Mouse (Mus musculus) forebrain, embryonic 11.5 days (tissue): ENCODE results near the gene Tmco3. TPM values are rescaled to one million over a fixed set of nuclear protein-coding genes. Genes with fewer than 3 reads are reported as not detected.

Source experiments
- ATAC-seq: fragments of 200-750 bp; cut with Nextera tagmentation; replicated peaks from 2 replicates; pipeline ENCODE4 v1.8.0; 2017; ENCODE audit warnings: moderate TSS enrichment; ENCODE audit not compliant: low FRiP score
- DNase-seq: peaks from one replicate; pipeline ENCODE4 v3.0.0-alpha.2; 2017; ENCODE audit warnings: low spot score
- H3K27ac ChIP-seq: fragments of 300-500 bp; sonication (generic); 2 replicates; pipeline ENCODE4 v1.5.1; 2014; ENCODE audit warnings: low read depth, low read length
- H3K27me3 ChIP-seq: fragments of 300-500 bp; sonication (generic); 2 replicates; pipeline ENCODE4 v1.6.1; 2014; ENCODE audit warnings: mild to moderate bottlenecking, low read length, mixed read lengths; ENCODE audit not compliant: control insufficient read depth, insufficient read depth
- H3K36me3 ChIP-seq: fragments of 300-500 bp; sonication (generic); 2 replicates; pipeline ENCODE4 v1.6.1; 2014; ENCODE audit warnings: mild to moderate bottlenecking, low read length, moderate library complexity, mixed read lengths; ENCODE audit not compliant: control insufficient read depth, insufficient read depth
- H3K4me1 ChIP-seq: fragments of 300-500 bp; sonication (generic); replicated peaks from 2 replicates; pipeline ENCODE4 v1.6.1; 2014; ENCODE audit warnings: low read length, mixed read lengths; ENCODE audit not compliant: control insufficient read depth, insufficient read depth
- H3K4me2 ChIP-seq: fragments of 300-500 bp; sonication (generic); 2 replicates; pipeline ENCODE4 v1.6.1; 2014; ENCODE audit warnings: low read depth, mild to moderate bottlenecking, low read length, moderate library complexity, mixed read lengths; ENCODE audit not compliant: severe bottlenecking
- H3K4me3 ChIP-seq: fragments of 300-500 bp; sonication (generic); 2 replicates; pipeline ENCODE4 v1.5.1; 2014; ENCODE audit warnings: low read depth, low read length
- H3K9ac ChIP-seq: fragments of 300-500 bp; sonication (generic); 2 replicates; pipeline ENCODE4 v1.6.1; 2014; ENCODE audit warnings: low read length
- H3K9me3 ChIP-seq: fragments of 300-500 bp; sonication (generic); 2 replicates; pipeline ENCODE4 v1.6.1; 2016; ENCODE audit warnings: low read length, mixed read lengths; ENCODE audit not compliant: control insufficient read depth
- WGBS: fragments of 180-500 bp; shearing (Covaris S2); extraction: QIAGEN DNeasy Blood & Tissue Kit; methylation state at CpG from one replicate; pipeline ENCODE4 v1.1.7; 2014; 5-methylcytosine and 5-hydroxymethylcytosine counted together
- polyA plus RNA-seq: library from polyadenylated mRNA; unstranded; fragments of >200 nt; fragmentation: Nextera tagmentation; extraction: Ambion mirVana; gene quantifications from 2 replicates; pipeline ENCODE4 v1.2.1, GENCODE M21; 2014

The Tmco3 gene
- polyA plus RNA-seq, 1 experiment from 2014 or later = 40.0 TPM

DNA sequence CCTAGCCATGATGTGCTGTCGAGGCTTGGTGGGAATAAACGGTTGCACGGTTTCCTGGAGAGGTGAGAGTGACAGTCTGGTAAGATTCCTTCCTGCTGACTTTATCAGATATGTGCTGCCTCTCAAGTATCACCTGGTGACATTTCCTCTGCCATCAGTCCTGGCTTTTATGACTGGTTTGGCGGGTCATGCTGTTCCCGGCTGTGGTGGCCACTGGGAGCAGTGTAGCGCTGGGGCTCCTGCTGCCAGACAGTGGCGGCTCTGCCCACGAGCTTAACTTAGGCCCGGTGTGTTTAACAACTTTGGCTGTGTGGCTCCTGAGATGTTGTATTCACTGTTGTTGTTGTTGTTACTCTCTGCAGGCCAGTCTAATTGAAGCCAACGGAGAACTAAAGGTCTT is 68.7 kb downstream of the Tmco3 start:
- Histone ChIP-seq H3K4me2 (no peak overlapping the region), H3K9ac (no peak overlapping the region), H3K4me3 (no peak overlapping the region), H3K27ac (no peak overlapping the region), H3K4me1 (no peaks in the 10 kb centered on the region), H3K9me3 (no peaks in the 10 kb centered on the region; the same call in 1 of the 2 replicates), H3K36me3 (peaks cover 44% of the 10 kb centered on the region), H3K27me3 (no peaks in the 10 kb centered on the region)
- DNase-seq (no peak), ATAC-seq (no peak)
- 88% methylated on average over 10 of the region's 10 CpGs for WGBS

DNA sequence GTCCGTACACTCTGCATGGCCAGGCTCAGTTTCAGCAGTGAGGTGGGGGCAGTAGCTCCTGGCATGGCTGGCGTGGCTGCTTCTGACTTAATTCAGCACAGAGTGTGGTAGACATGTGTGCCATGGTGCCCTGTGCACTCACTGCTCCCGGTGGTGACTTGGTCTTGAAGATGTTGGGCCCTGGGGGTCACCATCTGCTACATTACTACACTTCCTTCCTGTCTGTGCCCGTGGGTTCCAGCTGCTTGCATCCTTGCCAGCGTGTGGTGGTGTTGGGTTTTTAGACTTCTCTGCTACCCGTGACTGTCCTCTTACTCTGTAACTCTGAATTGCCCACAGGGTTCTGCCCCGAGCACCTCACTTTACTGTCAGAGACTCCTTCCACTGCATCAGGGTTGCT is 72.2 kb downstream of the Tmco3 start:
- H3K9me3 ChIP-seq = no peaks in the 10 kb centered on the region; the same call in 1 of the 2 replicates
- H3K36me3 ChIP-seq = peaks cover 54% of the 10 kb centered on the region
- no peak overlapping the region for H3K4me2 ChIP-seq
- H3K27ac ChIP-seq = no peak overlapping the region
- ATAC-seq = no peak
- no peaks in the 10 kb centered on the region for H3K27me3 ChIP-seq
- no peak overlapping the region for H3K4me3 ChIP-seq
- H3K4me1 ChIP-seq = no peaks in the 10 kb centered on the region
- no peak for DNase-seq
- no peak overlapping the region for H3K9ac ChIP-seq
- 94% methylated on average over 7 of the region's 7 CpGs for WGBS

DNA sequence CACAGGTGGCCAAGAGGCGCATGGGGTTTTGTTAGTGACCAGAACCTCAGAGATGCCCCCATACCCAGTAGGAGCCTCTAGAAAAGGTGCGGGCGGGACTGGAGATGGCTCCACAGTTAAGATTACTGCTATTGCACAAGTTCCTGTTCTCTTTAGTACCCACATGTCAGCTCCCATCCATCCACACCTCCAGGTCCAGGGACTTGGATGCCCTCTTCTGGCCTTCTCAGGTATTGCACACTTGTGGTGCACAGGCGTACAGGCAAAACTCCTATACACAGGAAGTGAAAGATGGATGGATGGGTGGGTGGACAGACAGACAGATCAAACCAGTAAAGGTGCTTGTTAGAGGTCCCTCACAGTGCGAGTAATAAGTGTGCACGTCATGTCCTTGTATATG is 73.9 kb downstream of the Tmco3 start:
- WGBS = 96% methylated on average over 6 of the region's 6 CpGs
- ATAC-seq (no peak), DNase-seq (no peak)
- Histone ChIP-seq H3K9ac (no peak overlapping the region), H3K27me3 (no peaks in the 10 kb centered on the region), H3K4me3 (no peak overlapping the region), H3K9me3 (no peaks in the 10 kb centered on the region; the same call in 1 of the 2 replicates), H3K4me2 (no peak overlapping the region), H3K4me1 (no peaks in the 10 kb centered on the region), H3K27ac (no peak overlapping the region), H3K36me3 (peaks cover 50% of the 10 kb centered on the region)

Other genes with a start within 250 kb of the Tmco3 start
- gene Proz, start 227.3 kb upstream of the Tmco3 start, polyA plus RNA-seq = 0.47 and 0.79 TPM in 2 replicates
- gene Pcid2, start 182.7 kb upstream of the Tmco3 start, polyA plus RNA-seq = 51.0 and 56.6 TPM in 2 replicates
- gene Cul4a, start 182.6 kb upstream of the Tmco3 start, polyA plus RNA-seq = 86.6 and 91.4 TPM in 2 replicates
- gene Lamp1, start 129.0 kb upstream of the Tmco3 start, polyA plus RNA-seq = 240 and 251 TPM in 2 replicates
- gene Grtp1, start 87.6 kb upstream of the Tmco3 start, polyA plus RNA-seq = 18.3 and 21.4 TPM in 2 replicates
- not detected in 2 replicates for gene Adprhl1, start 34.0 kb upstream of the Tmco3 start, polyA plus RNA-seq
- gene Dcun1d2, start 59 bp upstream of the Tmco3 start, polyA plus RNA-seq = 33.8 and 34.6 TPM in 2 replicates
- gene Tfdp1, start 50.6 kb downstream of the Tmco3 start, polyA plus RNA-seq = 237 and 244 TPM in 2 replicates
- gene Atp4b, start 108.6 kb downstream of the Tmco3 start, polyA plus RNA-seq = not detected in 2 replicates
- 0.05 TPM in 2 replicates for gene Grk1, start 116.9 kb downstream of the Tmco3 start, polyA plus RNA-seq
- 0.39 TPM in 1 of 2 replicates, not detected in the other for gene Tmem255b, start 147.0 kb downstream of the Tmco3 start, polyA plus RNA-seq
- gene Gas6, start 206.3 kb downstream of the Tmco3 start, polyA plus RNA-seq = 9.8 and 10.5 TPM in 2 replicates